ENCODE assay signal across 22 mouse cellular contexts in genomic region chr6:108250416-108250815, GRCm38 (mm10). TPM values are rescaled to one million over a fixed set of nuclear protein-coding genes. Genes with fewer than 3 reads are reported as not detected.
A peak's percentile ranks its signal among the peaks of the same experiment; 100 is the strongest.
DNase-seq lines count a peak whose midpoint lies in the region; ATAC-seq and TF ChIP-seq lines count a peak whose summit lies in the region.
"Had no signal": no experiment of that assay in that cellular context is flagged by ENCODE, and none has a peak within 500 bp of the region (broad histone marks: within the 10 kb centered on the region; RNA-seq: fewer than 3 reads in every experiment).

No protein-coding gene starts in this region.

- no peak overlapping the region for H3K27ac ChIP-seq in heart, adult 2 months
- peak overlapping the region; percentile 62; the same call in 1 of the 2 replicates for H3K27ac ChIP-seq in layer of hippocampus, adult 2 months
- no peak overlapping the region for H3K27ac ChIP-seq in midbrain, embryonic 15.5 days
- H3K27ac ChIP-seq in midbrain, embryonic 16.5 days (ENCODE audit: low read length) = no peak overlapping the region
- H3K27ac ChIP-seq: embryonic facial prominence, embryonic 12.5 days had no signal

- TF ChIP-seq CTCF in heart, adult 2 months (IDR thresholded peaks at IDR 0.05) = no peak
- TF ChIP-seq CTCF in layer of hippocampus, adult 2 months (conservative IDR thresholded peaks at IDR 0.05) = no peak

- intact Hi-C loops in heart, adult 2 months (cut with DNase I) = no loop called here

- DNase-seq in heart, adult 11 months = peak; percentile 78
- no peak for DNase-seq in heart, adult 2 months
- no peak for DNase-seq in layer of hippocampus, adult 2 months (ENCODE audit: low spot score in 2 of 2)
- no peak for DNase-seq in layer of hippocampus, adult 9-10 months (ENCODE audit: low spot score)
- peak; percentile 47 for DNase-seq in Muller cell, postnatal 12 days (ENCODE audit: inconsistent ontology term)
- DNase-seq: adrenal gland, postnatal 10 days; adrenal gland, postnatal 36 days; cerebellum, adult 11-12 months; cerebellum, adult 2 months; cerebellum, adult 9-10 months; cerebellum, postnatal 10 days; cerebellum, postnatal 25 days had no signal

- H3K4me2 ChIP-seq in midbrain, embryonic 15.5 days = no peak overlapping the region
- H3K4me2 ChIP-seq in midbrain, embryonic 16.5 days (ENCODE audit: low read length) = no peak overlapping the region
- H3K4me2 ChIP-seq: embryonic facial prominence, embryonic 12.5 days; forebrain, embryonic 13.5 days; forebrain, embryonic 15.5 days had no signal

- no peak for TF ChIP-seq POLR2A in heart, adult 2 months (IDR thresholded peaks at IDR 0.05; ENCODE audit: insufficient read depth, low read depth, low read length)

- H3K36me3 ChIP-seq in heart, adult 2 months (ENCODE audit: control insufficient read depth, insufficient read depth, low read length) = peaks cover 42% of the 10 kb centered on the region
- H3K36me3 ChIP-seq in midbrain, embryonic 15.5 days (replicated peaks) = no peaks in the 10 kb centered on the region
- H3K36me3 ChIP-seq in midbrain, embryonic 16.5 days (ENCODE audit: control insufficient read depth, insufficient read depth, low read length) = no peaks in the 10 kb centered on the region
- H3K36me3 ChIP-seq: embryonic facial prominence, embryonic 12.5 days; forebrain, embryonic 15.5 days had no signal

- no peak overlapping the region for H3K4me3 ChIP-seq in heart, adult 2 months
- H3K4me3 ChIP-seq in layer of hippocampus, adult 2 months = no peak overlapping the region
- no peak overlapping the region for H3K4me3 ChIP-seq in midbrain, embryonic 15.5 days
- no peak overlapping the region for H3K4me3 ChIP-seq in midbrain, embryonic 16.5 days (ENCODE audit: low read depth, low read length)
- H3K4me3 ChIP-seq: embryonic facial prominence, embryonic 10.5 days; embryonic facial prominence, embryonic 12.5 days; forebrain, embryonic 13.5 days; forebrain, embryonic 15.5 days had no signal

- WGBS in heart, adult 2 months = 62% methylated on average over 4 of the region's 4 CpGs
- 64% methylated on average over 4 of the region's 4 CpGs for WGBS in midbrain, embryonic 15.5 days
- 62% methylated on average over 4 of the region's 4 CpGs for WGBS in midbrain, embryonic 16.5 days

- peak; percentile 16; the same call in 1 of the 2 replicates for ATAC-seq in midbrain, embryonic 15.5 days (replicated peaks)
- no peak for ATAC-seq in midbrain, embryonic 16.5 days
- ATAC-seq in inflammation-experienced regulatory T-cells, adult 6 months = no peak
- ATAC-seq: activated CD4-positive, CD25-positive, alpha-beta regulatory T cell, adult 4 months; forebrain, embryonic 13.5 days; forebrain, embryonic 15.5 days; Patski had no signal

- no peak overlapping the region for H3K9ac ChIP-seq in heart, adult 2 months (ENCODE audit: low read depth, low read length)
- H3K9ac ChIP-seq in midbrain, embryonic 15.5 days = no peak overlapping the region
- H3K9ac ChIP-seq in midbrain, embryonic 16.5 days (ENCODE audit: low read depth, low read length) = no peak overlapping the region
- H3K9ac ChIP-seq: embryonic facial prominence, embryonic 12.5 days; forebrain, embryonic 13.5 days; forebrain, embryonic 15.5 days; forebrain, postnatal 0 days had no signal

- no peaks in the 10 kb centered on the region for H3K27me3 ChIP-seq in heart, adult 2 months (ENCODE audit: control insufficient read depth, insufficient read depth, low read length)
- H3K27me3 ChIP-seq in midbrain, embryonic 15.5 days (replicated peaks) = no peaks in the 10 kb centered on the region
- no peaks in the 10 kb centered on the region for H3K27me3 ChIP-seq in midbrain, embryonic 16.5 days (ENCODE audit: control insufficient read depth, insufficient read depth, low read depth, low read length)
- H3K27me3 ChIP-seq: embryonic facial prominence, embryonic 12.5 days; forebrain, embryonic 13.5 days; forebrain, embryonic 15.5 days; Patski had no signal

- no peaks in the 10 kb centered on the region for H3K9me3 ChIP-seq in midbrain, embryonic 15.5 days
- no peaks in the 10 kb centered on the region for H3K9me3 ChIP-seq in midbrain, embryonic 16.5 days (replicated peaks; ENCODE audit: control insufficient read depth, low read length, poor library complexity, severe bottlenecking)
- H3K9me3 ChIP-seq: embryonic facial prominence, embryonic 10.5 days; embryonic facial prominence, embryonic 12.5 days; forebrain, embryonic 13.5 days; forebrain, embryonic 15.5 days had no signal

- no peak for TF ChIP-seq EP300 in heart, adult 2 months (IDR thresholded peaks at IDR 0.05; ENCODE audit: insufficient read depth, low read depth, low read length)

- peaks cover 33% of the 10 kb centered on the region for H3K4me1 ChIP-seq in heart, adult 2 months (ENCODE audit: control insufficient read depth, insufficient read depth, low read length)
- H3K4me1 ChIP-seq in midbrain, embryonic 15.5 days = peaks cover 12% of the 10 kb centered on the region
- peaks cover 9% of the 10 kb centered on the region; the same call in 1 of the 2 replicates for H3K4me1 ChIP-seq in midbrain, embryonic 16.5 days (ENCODE audit: control insufficient read depth, insufficient read depth, low read length)

- peaks cover 4% of the 10 kb centered on the region for H3K79me2 ChIP-seq in heart, adult 2 months (replicated peaks; ENCODE audit: control insufficient read depth, insufficient read depth, low read length)

RNA-seq across cellular contexts. Expression of gene Itpr1, which starts 37.5 kb away (rescaled TPM):
- total RNA-seq in heart, adult 2 months (2021) = 10 to 100 TPM; 37.9 to 47.6 TPM
- polyA plus RNA-seq in heart, adult 2 months (2012; rRNA removed) = 14.0 and 32.8 TPM in 2 replicates
- 100 to 1,000 TPM; 317 to 337 TPM for total RNA-seq in layer of hippocampus, adult 2 months (2021)
- 3.9 and 4.7 TPM in 2 replicates for polyA plus RNA-seq in midbrain, embryonic 15.5 days (2015; fragmentation: Nextera tagmentation; extraction: Ambion mirVana)
- polyA plus RNA-seq in midbrain, embryonic 16.5 days (2015; fragmentation: Nextera tagmentation; extraction: Ambion mirVana) = 4.2 and 4.5 TPM in 2 replicates
- polyA plus RNA-seq in inflammation-experienced regulatory T-cells, adult 6 months (2017; shearing (Covaris generic)) = 10 to 100 TPM; 15.3 to 18.8 (median 17.0) TPM

Comparison
In these comparisons a context has a peak if more than half of its experiments do, and no peak if none do; other contexts are left out.
1. DNase-seq: peak in heart, adult 11 months (single experiment) and Muller cell, postnatal 12 days (single experiment); none in heart, adult 2 months (0 of 2), layer of hippocampus, adult 2 months (0 of 2) and layer of hippocampus, adult 9-10 months (single experiment).